Mouse (Mus musculus) limb, embryonic 14.5 days (tissue): Measurements from ENCODE around the gene Ift57. TPM values are rescaled to one million over a fixed set of nuclear protein-coding genes. Genes with fewer than 3 reads are reported as not detected.

Source experiments
- ATAC-seq: fragments of 200-750 bp; cut with Nextera tagmentation; 2 replicates; pipeline ENCODE4 v1.8.0; 2017; ENCODE audit warnings: low read depth, moderate number of reproducible peaks, moderate TSS enrichment; ENCODE audit not compliant: low FRiP score
- DNase-seq: peaks from one replicate; pipeline ENCODE4 v3.0.0-alpha.2; 2015; ENCODE audit warnings: low spot score
- H3K27ac ChIP-seq: fragments of 300-500 bp; sonication (generic); replicated peaks from 2 replicates; pipeline ENCODE4 v1.5.1; 2014; ENCODE audit warnings: low read depth, mild to moderate bottlenecking, low read length, moderate library complexity, mixed read lengths
- H3K27me3 ChIP-seq: fragments of 300-500 bp; sonication (generic); 2 replicates; pipeline ENCODE4 v1.6.1; 2014; ENCODE audit warnings: low read length, mixed read lengths; ENCODE audit not compliant: control insufficient read depth, insufficient read depth
- H3K36me3 ChIP-seq: fragments of 300-500 bp; sonication (generic); 2 replicates; pipeline ENCODE4 v1.6.1; 2014; ENCODE audit warnings: mild to moderate bottlenecking, low read length, moderate library complexity, mixed read lengths; ENCODE audit not compliant: control insufficient read depth, insufficient read depth
- H3K4me1 ChIP-seq: fragments of 300-500 bp; sonication (generic); 2 replicates; pipeline ENCODE4 v1.6.1; 2014; ENCODE audit warnings: antibody characterized with exemption, low read length, mixed read lengths; ENCODE audit not compliant: control insufficient read depth, insufficient read depth
- H3K4me2 ChIP-seq: fragments of 300-500 bp; sonication (generic); replicated peaks from 2 replicates; pipeline ENCODE4 v1.6.1; 2014; ENCODE audit warnings: low read depth, mild to moderate bottlenecking, low read length, moderate library complexity; ENCODE audit not compliant: severe bottlenecking
- H3K4me3 ChIP-seq: fragments of 300-500 bp; sonication (generic); replicated peaks from 2 replicates; pipeline ENCODE4 v1.5.1; 2014; ENCODE audit warnings: low read length
- H3K9ac ChIP-seq: fragments of 300-500 bp; sonication (generic); 2 replicates; pipeline ENCODE4 v1.6.1; 2014; ENCODE audit warnings: mild to moderate bottlenecking, low read depth, low read length, moderate library complexity; ENCODE audit not compliant: severe bottlenecking
- H3K9me3 ChIP-seq: fragments of 300-500 bp; sonication (generic); 2 replicates; pipeline ENCODE4 v1.6.1; 2016; ENCODE audit warnings: low read length; ENCODE audit not compliant: control insufficient read depth
- POLR2A ChIP-seq: fragments of 200-500 bp; IDR thresholded peaks from 2 replicates; pipeline ENCODE4 v1.8.0; 2012; ENCODE audit warnings: inconsistent platforms, mild to moderate bottlenecking, moderate library complexity, borderline replicate concordance; ENCODE audit not compliant: insufficient read depth, insufficient read length; ENCODE audit errors: extremely low read depth
- WGBS: fragments of 180-500 bp; shearing (Covaris S2); extraction: QIAGEN DNeasy Blood & Tissue Kit; methylation state at CpG from one replicate; pipeline ENCODE4 v1.1.7; 2014; 5-methylcytosine and 5-hydroxymethylcytosine counted together
- polyA plus RNA-seq, 2 experiments: library from polyadenylated mRNA; depleted of rRNA in 1 of 2; stranded (reverse) in 1 of 2; unstranded in 1 of 2; fragments of >200 nt; fragmentation: Nextera tagmentation in 1 of 2; extraction: Ambion mirVana in 1 of 2; gene quantifications; 2 replicates each; pipeline versions ENCODE4 v1.2.1 to v1.2.3; 2012 to 2014

Ift57 gene
- polyA plus RNA-seq, 2 experiments, result 23.6 to 27.2 TPM

GRCm38 (mm10) chr16:49807862-49808430, 108.9 kb downstream of the Ift57 start:
- ATAC-seq, result no peak
- TF ChIP-seq POLR2A, result no peak
- Histone ChIP-seq H3K9ac (no peak overlapping the region), H3K4me1 (peaks cover 10% of the 10 kb centered on the region), H3K27me3 (no peaks in the 10 kb centered on the region), H3K4me2 (no peak overlapping the region), H3K36me3 (no peaks in the 10 kb centered on the region), H3K27ac (no peak overlapping the region), H3K9me3 (no peaks in the 10 kb centered on the region), H3K4me3 (no peak overlapping the region)
- DNase-seq, result no peak
- 88% methylated on average over 18 of the region's 18 CpGs for WGBS

GRCm38 (mm10) chr16:49811897-49812296, 112.9 kb downstream of the Ift57 start:
- 0 out of 2 replicates have a peak, but pooled peaks cover 5% of the 10 kb centered on the region for H3K4me1 ChIP-seq
- DNase-seq (no peak), ATAC-seq (no peak)
- H3K36me3 ChIP-seq, result no peaks in the 10 kb centered on the region
- TF ChIP-seq POLR2A, result no peak
- no peak overlapping the region for H3K4me2 ChIP-seq
- H3K9ac ChIP-seq, result no peak overlapping the region
- no peaks in the 10 kb centered on the region for H3K27me3 ChIP-seq
- no peak overlapping the region for H3K4me3 ChIP-seq
- no peaks in the 10 kb centered on the region for H3K9me3 ChIP-seq
- no peak overlapping the region for H3K27ac ChIP-seq
- 90% methylated on average over 2 of the region's 2 CpGs for WGBS

GRCm38 (mm10) chr16:49812821-49813616, 114.0 kb downstream of the Ift57 start:
- H3K27ac ChIP-seq, result no peak overlapping the region
- ATAC-seq, result peak; percentile 60; the same call in 1 of the 2 replicates

GRCm38 (mm10) chr16:49814419-49814818, 115.4 kb downstream of the Ift57 start:
- Histone ChIP-seq H3K27me3 (no peaks in the 10 kb centered on the region), H3K27ac (no peak overlapping the region), H3K36me3 (no peaks in the 10 kb centered on the region), H3K9me3 (no peaks in the 10 kb centered on the region), H3K4me1 (0 out of 2 replicates have a peak, but pooled peaks cover 5% of the 10 kb centered on the region), H3K9ac (no peak overlapping the region), H3K4me3 (no peak overlapping the region), H3K4me2 (no peak overlapping the region)
- TF ChIP-seq POLR2A, result no peak
- ATAC-seq, result no peak; the same call in 1 of the 2 replicates
- DNase-seq, result no peak
- WGBS, result 60% methylated on average over 4 of the region's 4 CpGs

More at GRCm38 (mm10) chr16:49812821-49813616, 114.0 kb downstream of the Ift57 start:
- Histone ChIP-seq H3K4me1 (0 out of 2 replicates have a peak, but pooled peaks cover 5% of the 10 kb centered on the region), H3K9me3 (no peaks in the 10 kb centered on the region), H3K4me2 (no peak overlapping the region), H3K4me3 (no peak overlapping the region), H3K27me3 (no peaks in the 10 kb centered on the region), H3K36me3 (no peaks in the 10 kb centered on the region), H3K9ac (no peak overlapping the region)
- 29% methylated on average over 10 of the region's 10 CpGs for WGBS
- peak; percentile 52 for DNase-seq
- no peak for TF ChIP-seq POLR2A

Other genes starting within 250 kb of the Ift57 start
- 29.5 and 34.5 TPM in 2 replicates for gene Cd47, start 101.3 kb downstream of the Ift57 start, polyA plus RNA-seq (2012; rRNA removed)
- 89.2 and 91.0 TPM in 2 replicates for gene Cd47, start 101.3 kb downstream of the Ift57 start, polyA plus RNA-seq (2014; fragmentation: Nextera tagmentation; extraction: Ambion mirVana)